Mouse (Mus musculus) adrenal gland, postnatal 36 days (tissue): Measurements from ENCODE around the gene Thsd7b. TPM values are rescaled to one million over a fixed set of nuclear protein-coding genes. Genes with fewer than 3 reads are reported as not detected.
A peak's percentile ranks its signal among the peaks of the same experiment; 100 is the strongest.

ENCODE experiments used
- DNase-seq, 2 experiments: peaks; one replicate each; pipeline ENCODE4 v3.0.0; 2021; ENCODE audit warnings: mixed read lengths in 1 of 2
- total RNA-seq, 2 experiments: library from RNA; stranded (reverse); gene quantifications; 2 replicates each; pipeline ENCODE4 v1.2.3; 2021

The Thsd7b gene
- total RNA-seq, 2 experiments from 2014 or later: 0.26 to 0.53 TPM

- no peak for DNase-seq
Observed at GRCm38 (mm10) chr1:129519751-129520150, 246.6 kb downstream of the Thsd7b start.

GRCm38 (mm10) chr1:129526967-129527366, 253.9 kb downstream of the Thsd7b start:
- DNase-seq: no peak

- DNase-seq: no peak
Observed at GRCm38 (mm10) chr1:129532206-129532605, 259.1 kb downstream of the Thsd7b start.

- no peak for DNase-seq
Observed at GRCm38 (mm10) chr1:129538508-129538907, 265.4 kb downstream of the Thsd7b start.

GRCm38 (mm10) chr1:129538970-129539369, 265.9 kb downstream of the Thsd7b start:
- no peak for DNase-seq

- DNase-seq: no peak
Observed at GRCm38 (mm10) chr1:129540751-129541150, 267.6 kb downstream of the Thsd7b start.

- no peak for DNase-seq
Observed at GRCm38 (mm10) chr1:129542563-129543146, 269.6 kb downstream of the Thsd7b start.

- DNase-seq: no peak
Observed at GRCm38 (mm10) chr1:129543169-129543568, 270.1 kb downstream of the Thsd7b start.

- no peak for DNase-seq
Observed at GRCm38 (mm10) chr1:129558054-129558453, 285.0 kb downstream of the Thsd7b start.

- DNase-seq: no peak
Observed at GRCm38 (mm10) chr1:129559137-129559536, 286.0 kb downstream of the Thsd7b start.

- DNase-seq: no peak
Observed at GRCm38 (mm10) chr1:129559812-129560211, 286.7 kb downstream of the Thsd7b start.

- DNase-seq: no peak
Observed at GRCm38 (mm10) chr1:129562707-129563106, 289.6 kb downstream of the Thsd7b start.

GRCm38 (mm10) chr1:129570522-129570921, 297.4 kb downstream of the Thsd7b start:
- no peak for DNase-seq

GRCm38 (mm10) chr1:129579955-129580354, 306.9 kb downstream of the Thsd7b start:
- DNase-seq: no peak

GRCm38 (mm10) chr1:129586635-129587034, 313.5 kb downstream of the Thsd7b start:
- no peak for DNase-seq

GRCm38 (mm10) chr1:129589366-129590002, 316.4 kb downstream of the Thsd7b start:
- peak in 1 of 2 experiments; percentile 1 for DNase-seq

GRCm38 (mm10) chr1:129595447-129595846, 322.3 kb downstream of the Thsd7b start:
- no peak for DNase-seq

GRCm38 (mm10) chr1:129600933-129601332, 327.8 kb downstream of the Thsd7b start:
- no peak for DNase-seq

- no peak for DNase-seq
Observed at GRCm38 (mm10) chr1:129602284-129602683, 329.2 kb downstream of the Thsd7b start.

- DNase-seq: no peak
Observed at GRCm38 (mm10) chr1:129608395-129608794, 335.3 kb downstream of the Thsd7b start.

GRCm38 (mm10) chr1:129616080-129616479, 343.0 kb downstream of the Thsd7b start:
- no peak for DNase-seq

- DNase-seq: no peak
Observed at GRCm38 (mm10) chr1:129619440-129620301, 346.6 kb downstream of the Thsd7b start.

- no peak for DNase-seq
Observed at GRCm38 (mm10) chr1:129624519-129624918, 351.4 kb downstream of the Thsd7b start.
